Mouse (Mus musculus) adrenal gland (tissue): ENCODE measurements around the gene Hif3a.
"Not testable (repeated sequence)": the region's sequence is repeated elsewhere in the genome, so short reads cannot be mapped to it uniquely, and the experiment has no call there.

ENCODE experiments used
- intact Hi-C: fragments of 180-260 bp; cut with DNase I; formaldehyde crosslinking; loops from one replicate; pipeline ENCODE4 v1.15.1; 2025
- long read RNA-seq, 2 experiments: library from polyadenylated mRNA; unstranded; transcript quantifications; one replicate each; pipeline ENCODE4 v2.0.0; 2020; ENCODE audit warnings: borderline replicate concordance in 1 of 2; ENCODE audit not compliant: insufficient replicate concordance in 1 of 2

Hif3a gene
- long read RNA-seq, experiment 1, partial matches to known transcripts, result 0 of 1 reads
- long read RNA-seq, experiment 1, other reads (novel, unspliced or antisense), result 1 of 1 reads
- long read RNA-seq, experiment 2, result 0 reads

DNA sequence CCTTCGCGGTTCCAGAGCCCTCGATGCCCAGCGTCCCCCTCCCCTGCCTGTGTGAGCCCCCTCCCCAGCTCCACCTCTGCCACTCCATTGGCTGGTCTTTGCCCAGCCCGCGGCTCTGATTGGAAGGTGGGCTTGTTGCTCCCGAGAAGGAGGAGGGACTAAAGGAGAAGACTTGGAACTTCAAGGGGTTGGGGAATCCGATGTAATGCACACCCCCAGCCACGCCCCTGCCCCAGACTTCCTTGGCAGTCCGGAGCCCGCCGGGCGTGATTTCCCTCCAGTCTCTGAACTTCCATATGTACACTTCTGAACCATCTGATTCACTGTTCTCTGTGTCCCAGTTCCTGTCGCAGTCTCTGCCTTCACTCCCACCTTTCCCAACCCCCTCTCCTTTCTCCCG is at the start of gene Hif3a:
TSS of gene Hif3a (minus strand) at position 39 of the 400 bp plus-strand sequence.
- intact Hi-C loops, result no loop called here

DNA sequence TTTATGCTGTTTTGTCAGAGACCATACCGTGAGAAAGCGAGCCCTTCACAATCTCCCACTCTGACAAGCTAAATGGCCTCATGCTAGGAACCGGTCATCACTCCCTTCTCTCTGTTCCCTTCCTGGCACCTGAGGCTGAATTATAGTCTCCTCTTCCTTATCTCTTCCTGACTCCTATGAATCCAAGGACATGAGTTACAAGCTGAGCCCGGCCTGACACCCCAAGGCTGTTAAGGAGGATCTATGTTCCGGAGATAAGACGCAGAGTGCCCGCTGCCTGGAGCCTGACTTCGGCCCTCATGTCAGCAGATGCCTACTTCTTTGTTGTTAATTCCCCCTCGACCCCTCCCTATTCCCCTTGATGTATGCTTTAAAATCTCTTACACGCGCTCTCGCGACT is 39.4 kb upstream of the Hif3a start:
- intact Hi-C loops, result not testable (repeated sequence)

GRCm38 (mm10) chr7:17091280-17091679 is 29.1 kb upstream of the Hif3a start:
- intact Hi-C loops, result no loop called here

- intact Hi-C loops, result no loop called here
Observed at GRCm38 (mm10) chr7:17090058-17090585, 27.9 kb upstream of the Hif3a start.

GRCm38 (mm10) chr7:17087731-17088130 is 25.5 kb upstream of the Hif3a start:
- intact Hi-C loops, result no loop called here

GRCm38 (mm10) chr7:17082766-17083165 is 20.5 kb upstream of the Hif3a start:
- intact Hi-C loops, result no loop called here

DNA sequence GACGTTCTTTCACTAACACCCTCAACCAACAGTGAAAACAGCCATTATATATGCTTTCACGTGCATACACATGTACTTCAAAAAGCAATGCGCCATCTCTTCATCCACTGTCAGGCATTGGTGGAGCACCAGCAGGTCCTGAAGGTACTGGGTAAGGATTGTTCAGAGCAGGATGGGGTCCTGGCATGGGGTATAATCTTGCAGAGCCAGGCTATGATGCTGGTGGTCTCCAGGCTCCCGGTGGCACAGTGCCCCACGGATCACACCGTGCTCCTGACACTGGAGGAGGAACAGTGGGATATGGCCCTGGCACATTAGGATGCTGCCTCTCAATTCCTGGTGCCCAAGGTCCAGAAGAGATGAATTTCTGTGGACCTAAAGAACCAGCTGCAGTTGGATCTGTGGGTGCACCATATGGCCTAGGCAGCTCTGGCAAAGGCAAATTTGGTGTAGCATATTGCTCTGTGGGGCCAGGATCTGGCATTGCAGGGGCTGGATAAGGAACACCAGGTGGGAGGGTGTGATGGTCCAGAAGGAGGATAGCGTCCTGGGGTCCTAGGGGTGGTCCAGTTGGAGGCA is 15.9 kb upstream of the Hif3a start:
- intact Hi-C loops, result loop anchor here (10.0 kb wide), 1 partner anchor 277 kb away; no protein-coding TSS in a partner anchor

- intact Hi-C loops, result loop anchor here (10.0 kb wide), 1 partner anchor 278 kb away; no protein-coding TSS in a partner anchor
Observed at GRCm38 (mm10) chr7:17076542-17076941, 14.3 kb upstream of the Hif3a start.

DNA sequence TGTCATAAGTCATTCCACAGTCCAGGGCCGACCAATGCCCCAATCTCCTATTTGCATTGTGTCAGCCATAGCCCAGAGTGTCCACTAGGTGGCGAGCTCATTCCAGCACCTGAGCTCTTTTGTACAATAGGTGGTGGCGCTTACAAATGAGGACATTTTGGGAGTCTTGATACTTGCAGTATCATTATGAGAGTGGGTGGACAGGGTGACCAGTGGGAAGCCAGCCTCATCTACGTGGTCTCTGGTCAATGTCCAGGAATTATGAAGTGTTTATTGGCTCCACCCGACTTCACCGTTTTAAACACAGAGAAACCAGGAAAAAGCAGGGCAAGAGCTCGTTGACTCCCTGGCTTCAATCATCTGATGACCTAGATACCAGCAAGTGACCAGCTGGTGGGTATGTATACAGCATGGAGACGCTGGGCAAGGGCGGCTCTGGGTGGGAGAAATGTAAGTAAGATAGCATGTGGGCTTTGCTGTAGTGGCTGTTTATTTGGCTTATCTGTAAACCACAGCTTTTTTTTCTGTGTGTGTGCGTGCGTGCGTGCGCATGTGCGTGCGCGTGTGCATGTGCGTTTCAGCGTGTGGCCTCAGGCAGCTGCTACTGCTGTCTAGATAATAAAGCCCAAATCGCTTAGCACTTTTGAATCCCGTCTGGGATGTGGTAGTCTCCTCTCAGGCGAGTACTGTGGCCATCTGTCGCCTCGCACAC is 11.8 kb upstream of the Hif3a start, which contains the start of gene Psg16:
TSS of gene Psg16 (plus strand) at position 137 of the 712 bp plus-strand sequence.
- intact Hi-C loops, result loop anchor here (10.0 kb wide), 1 partner anchor 281 kb away; no protein-coding TSS in a partner anchor

DNA sequence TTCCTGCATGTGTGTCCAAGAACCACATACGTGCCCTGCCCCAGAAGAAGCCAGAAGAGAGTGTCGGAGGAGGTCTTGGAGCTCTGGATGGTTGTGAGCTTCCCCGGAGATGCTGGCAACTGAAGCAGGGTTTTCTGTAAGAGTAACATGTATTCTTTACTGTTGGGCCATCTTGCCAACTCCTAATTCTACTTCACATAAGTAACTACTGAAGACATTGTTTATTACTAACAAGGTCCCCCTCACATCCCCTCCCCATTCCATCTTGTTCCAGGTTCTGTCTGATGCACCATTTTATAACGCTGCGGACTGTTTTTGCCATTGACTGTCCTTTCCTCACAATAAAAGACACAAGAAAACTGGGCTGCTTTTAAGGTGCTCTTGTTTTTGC is 11.3 kb upstream of the Hif3a start:
- intact Hi-C loops, result loop anchor here (10.0 kb wide), 1 partner anchor 281 kb away; no protein-coding TSS in a partner anchor

DNA sequence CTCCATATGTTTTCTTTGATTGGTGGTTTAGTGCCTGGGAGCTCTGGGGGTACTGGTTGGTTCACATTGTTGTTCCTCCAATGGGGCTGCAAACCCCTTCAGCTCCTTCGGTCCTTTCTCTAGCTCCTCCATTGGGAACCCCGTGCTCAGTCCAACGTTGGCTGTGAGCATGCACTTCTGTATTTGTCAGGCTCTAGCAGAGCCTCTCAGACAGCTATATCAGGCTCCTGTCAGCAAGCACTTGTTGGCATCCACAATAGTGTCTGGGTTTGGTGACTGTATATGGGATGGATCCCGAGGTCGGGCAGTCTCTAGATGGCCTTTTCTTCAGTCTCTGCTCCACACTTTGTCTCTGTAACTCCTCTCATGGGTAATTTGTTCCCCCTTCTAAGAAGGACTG is 5.4 kb upstream of the Hif3a start:
- intact Hi-C loops, result loop anchor here (2.0 kb wide), 2 partner anchors 65 to 117 kb away; no protein-coding TSS in a partner anchor

DNA sequence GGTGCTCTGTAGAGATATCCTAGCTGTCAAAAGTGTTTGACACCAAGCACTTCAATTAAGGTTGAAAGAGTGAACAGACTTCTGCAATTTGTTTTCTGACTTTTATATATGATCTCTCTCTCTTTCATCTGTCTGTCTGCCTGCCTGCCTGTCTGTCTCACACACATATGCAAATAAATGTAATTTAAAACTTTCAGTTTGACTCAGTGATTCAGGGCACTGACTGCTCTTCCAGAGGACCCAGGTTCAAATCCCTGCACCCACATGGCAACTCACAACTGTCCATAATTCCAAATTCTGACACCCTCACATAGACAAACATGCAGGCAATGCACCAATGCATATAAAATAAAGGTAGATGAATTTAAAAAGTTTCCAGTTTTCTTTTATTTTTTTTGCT is 4.8 kb upstream of the Hif3a start:
- intact Hi-C loops, result loop anchor here (1.0 to 2.0 kb wide), 3 partner anchors 64 to 135 kb away; no protein-coding TSS in a partner anchor

DNA sequence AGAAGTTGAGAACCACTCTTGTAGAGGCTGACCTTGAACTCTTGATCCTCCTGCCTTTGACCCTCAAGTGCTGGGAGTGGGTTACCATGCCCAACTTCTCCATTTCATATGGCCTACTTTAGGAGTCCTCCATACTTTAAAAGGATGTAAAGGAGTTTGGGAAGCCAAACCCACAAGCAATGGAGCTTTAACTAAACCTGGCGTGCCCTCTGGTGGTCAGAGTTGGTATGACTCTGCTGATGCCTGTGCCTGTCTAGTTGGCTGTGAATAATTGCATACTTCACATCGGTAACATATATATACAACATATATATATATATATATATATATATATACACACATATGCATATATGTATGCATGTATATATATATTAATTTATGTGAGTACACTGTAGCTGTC is 4.2 kb upstream of the Hif3a start:
- intact Hi-C loops, result loop anchor here (1.0 to 2.0 kb wide), 3 partner anchors 64 to 134 kb away; no protein-coding TSS in a partner anchor

GRCm38 (mm10) chr7:17065620-17066019 is 3.4 kb upstream of the Hif3a start:
- intact Hi-C loops, result loop anchor here (1.0 to 2.0 kb wide), 3 partner anchors 63 to 133 kb away; no protein-coding TSS in a partner anchor

GRCm38 (mm10) chr7:17062845-17063244 is 618 bp upstream of the Hif3a start:
- intact Hi-C loops, result no loop called here

DNA sequence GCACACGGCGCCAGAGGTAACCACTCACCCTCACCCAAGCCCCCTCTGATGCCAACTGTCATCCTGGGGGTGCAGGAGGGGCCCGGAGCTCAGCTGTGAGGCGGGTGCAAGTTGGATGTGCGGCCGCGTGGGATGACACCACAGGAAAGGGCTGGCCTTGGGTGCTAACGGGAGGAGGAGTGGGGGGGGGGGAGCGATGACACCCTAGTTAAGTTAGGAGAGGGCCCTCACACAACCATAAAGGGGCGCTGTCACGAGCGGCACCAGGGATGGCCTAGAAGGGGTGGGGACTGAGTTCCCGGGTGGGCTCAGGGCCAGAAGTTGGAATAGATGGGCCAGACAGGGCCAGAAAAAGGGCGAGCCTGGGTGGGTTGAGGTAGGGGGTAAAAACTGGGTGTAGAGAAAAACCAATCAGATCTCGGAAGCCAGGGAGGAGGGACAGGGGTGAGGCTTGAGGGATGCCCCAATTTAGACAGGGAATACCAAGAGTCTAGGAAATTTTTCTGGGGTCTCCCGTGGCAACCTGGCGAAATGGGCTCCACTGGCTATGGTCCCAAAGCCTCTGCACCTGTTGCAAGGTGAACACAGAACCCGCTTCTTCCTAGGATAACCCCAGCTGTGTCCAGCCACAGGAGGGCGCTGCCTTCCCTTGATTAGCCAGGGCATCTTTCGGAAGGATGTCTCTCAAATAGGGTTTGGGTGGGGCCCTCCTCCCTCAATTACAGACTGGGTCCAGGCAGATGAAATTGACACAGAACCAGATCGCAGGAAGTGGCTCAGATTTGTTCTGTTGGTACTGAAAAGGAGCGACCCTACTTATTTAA is 1.2 kb downstream of the Hif3a start:
- intact Hi-C loops, result no loop called here

GRCm38 (mm10) chr7:17060031-17060781 is 2.0 kb downstream of the Hif3a start:
- intact Hi-C loops, result no loop called here

GRCm38 (mm10) chr7:17059463-17059844 is 2.8 kb downstream of the Hif3a start:
- intact Hi-C loops, result no loop called here

DNA sequence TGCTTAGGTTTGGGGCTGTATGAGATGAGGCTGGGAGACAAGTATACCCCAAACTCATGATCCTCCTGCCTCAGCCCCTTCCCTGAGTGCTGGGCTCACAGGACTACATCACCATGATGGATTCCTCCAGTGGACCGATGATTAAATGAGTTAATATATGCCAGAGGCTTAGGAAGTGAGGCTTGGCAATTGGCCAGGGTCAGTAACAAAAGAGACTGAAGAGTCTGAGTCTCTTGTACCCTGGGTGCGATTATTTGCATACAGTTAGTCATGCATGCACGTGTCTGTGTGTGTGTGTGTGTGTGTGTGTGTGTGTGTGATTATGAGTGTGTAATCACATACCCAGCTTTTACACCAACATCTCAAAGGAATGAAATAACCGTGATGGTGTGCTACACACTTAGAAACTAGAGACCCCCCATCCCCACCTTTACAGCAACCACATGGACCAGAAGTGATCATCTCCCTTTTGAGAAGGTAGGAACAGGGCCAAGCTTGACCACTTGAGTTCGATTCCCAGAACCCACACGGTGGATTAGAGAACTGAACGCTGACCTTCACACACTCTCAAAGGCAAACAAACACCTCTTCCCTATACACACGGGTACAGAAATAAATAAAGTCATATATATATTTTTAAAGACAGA is 3.3 kb downstream of the Hif3a start:
- intact Hi-C loops, result no loop called here
